Mouse (Mus musculus) thymus, postnatal 0 days (tissue): ENCODE data around the gene Cacna1a. TPM values are rescaled to one million over a fixed set of nuclear protein-coding genes. Genes with fewer than 3 reads are reported as not detected.

ENCODE experiments used
- DNase-seq: peaks from one replicate; pipeline ENCODE4 v3.0.0-alpha.2; 2015; ENCODE audit warnings: low spot score
- polyA plus RNA-seq: library from polyadenylated mRNA; unstranded; fragments of >200 nt; fragmentation: Nextera tagmentation; extraction: Ambion mirVana; gene quantifications from 2 replicates; pipeline ENCODE4 v1.2.1, GENCODE M21; 2015

Cacna1a gene
- polyA plus RNA-seq, 1 experiment from 2014 or later = 2.3 TPM

- DNase-seq = no peak
These were observed 25.9 kb downstream of the Cacna1a start for GRCm38 (mm10) chr8:84413886-84414851.

- no peak for DNase-seq
These were observed 26.7 kb downstream of the Cacna1a start for GRCm38 (mm10) chr8:84414918-84415317.

- DNase-seq = no peak
These were observed 27.2 kb downstream of the Cacna1a start for GRCm38 (mm10) chr8:84415378-84415898.

DNA sequence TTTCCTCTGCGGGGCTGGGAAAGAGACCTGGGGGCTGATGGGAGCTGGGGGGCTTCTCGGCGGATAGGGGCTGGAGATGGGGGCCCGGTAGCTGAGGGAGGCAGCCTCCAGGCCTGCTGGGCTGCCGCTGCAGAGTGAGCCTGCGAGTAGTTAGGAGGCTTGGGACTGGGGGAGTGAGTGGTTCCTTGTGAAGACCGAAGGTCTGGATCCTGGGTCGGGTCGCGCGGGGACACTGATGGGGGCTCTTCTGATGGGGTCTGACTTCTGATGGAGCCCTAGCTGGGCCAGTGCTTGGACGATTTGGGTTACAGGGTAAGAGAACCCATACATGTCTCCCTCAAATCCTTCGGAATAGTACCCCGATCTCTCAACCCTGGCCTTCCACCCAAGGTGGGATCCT, 27.8 kb downstream of the Cacna1a start:
- no peak for DNase-seq

GRCm38 (mm10) chr8:84416915-84417314, 28.7 kb downstream of the Cacna1a start:
- no peak for DNase-seq

DNA sequence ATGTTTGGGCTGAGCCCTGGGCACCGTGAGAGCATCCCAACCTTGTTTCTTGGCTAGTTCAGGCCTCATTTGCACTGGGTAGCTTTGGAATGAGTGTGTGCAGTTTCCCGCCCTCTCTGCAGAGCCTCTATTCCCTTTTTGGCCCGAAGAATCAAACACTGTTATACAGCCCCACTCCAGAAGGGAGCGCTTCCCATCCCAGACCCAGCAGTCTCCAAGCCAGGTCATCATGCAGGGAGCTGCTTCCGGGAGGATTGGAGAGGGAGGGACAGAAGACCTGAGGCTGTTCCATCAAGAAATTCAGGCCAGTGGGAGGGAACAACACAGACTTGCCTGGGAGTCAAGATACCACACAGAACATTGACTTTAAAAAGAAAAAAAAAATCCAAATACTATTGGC, 29.6 kb downstream of the Cacna1a start:
- DNase-seq = no peak

DNA sequence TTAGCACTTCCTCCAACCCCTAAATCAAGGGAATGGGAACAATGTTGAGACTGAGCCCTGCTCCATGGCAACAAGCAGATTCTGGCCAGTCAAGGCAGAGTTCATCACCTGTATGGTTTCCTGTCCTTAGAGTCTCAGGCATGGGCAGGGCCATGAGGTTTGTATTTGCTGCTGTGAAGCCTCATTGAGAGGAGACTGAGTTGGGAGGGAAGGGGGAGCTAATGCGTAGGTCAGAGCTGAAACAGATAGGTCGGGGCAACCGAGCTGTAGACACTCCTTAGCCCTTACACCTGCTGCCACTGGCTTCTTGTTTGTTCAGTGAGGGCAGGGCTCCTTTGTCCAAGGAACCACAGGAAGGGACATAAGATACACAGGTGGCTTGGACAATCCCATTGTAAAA, 36.2 kb downstream of the Cacna1a start:
- no peak for DNase-seq

- DNase-seq = no peak
These were observed 37.8 kb downstream of the Cacna1a start for GRCm38 (mm10) chr8:84426087-84426486.

DNA sequence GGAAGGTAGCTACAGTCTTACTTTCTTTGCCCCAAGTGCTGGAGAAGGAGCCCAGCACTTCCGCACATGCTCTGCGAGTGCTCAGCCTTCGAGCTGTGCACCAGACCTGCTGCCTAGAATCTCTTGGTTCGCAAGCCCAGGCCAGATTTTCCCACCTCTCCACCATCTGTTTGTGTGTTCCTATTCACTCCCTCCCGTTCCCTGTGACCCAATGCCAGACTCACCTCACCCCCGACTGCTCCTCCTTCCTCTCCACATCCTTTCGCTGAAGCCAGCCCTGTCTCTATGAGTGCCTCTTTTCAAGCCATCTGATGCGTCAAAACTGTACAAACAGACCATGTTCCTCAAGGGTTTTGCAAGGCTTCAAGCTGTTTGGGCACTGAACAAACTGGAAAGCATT, 38.3 kb downstream of the Cacna1a start:
- no peak for DNase-seq

DNA sequence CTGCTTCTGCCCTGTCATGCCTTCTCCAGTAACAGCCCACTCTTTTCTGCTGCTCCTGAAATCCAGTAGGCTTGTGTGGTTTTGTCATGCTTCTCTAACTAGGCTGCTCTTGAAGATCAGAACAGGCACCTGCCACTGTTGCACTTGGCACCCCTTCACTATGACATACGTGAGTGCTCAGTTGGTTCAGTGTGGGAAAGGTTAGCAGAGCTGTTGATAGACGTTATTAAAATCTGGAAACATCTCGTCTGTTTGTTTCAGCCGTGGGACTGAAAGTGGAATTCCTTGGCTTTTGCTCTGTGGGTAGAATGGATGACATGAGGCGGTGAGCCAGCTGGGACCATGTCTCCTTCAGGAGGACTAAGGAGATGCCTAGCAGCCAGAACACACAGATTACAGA, 39.8 kb downstream of the Cacna1a start:
- DNase-seq = no peak

DNA sequence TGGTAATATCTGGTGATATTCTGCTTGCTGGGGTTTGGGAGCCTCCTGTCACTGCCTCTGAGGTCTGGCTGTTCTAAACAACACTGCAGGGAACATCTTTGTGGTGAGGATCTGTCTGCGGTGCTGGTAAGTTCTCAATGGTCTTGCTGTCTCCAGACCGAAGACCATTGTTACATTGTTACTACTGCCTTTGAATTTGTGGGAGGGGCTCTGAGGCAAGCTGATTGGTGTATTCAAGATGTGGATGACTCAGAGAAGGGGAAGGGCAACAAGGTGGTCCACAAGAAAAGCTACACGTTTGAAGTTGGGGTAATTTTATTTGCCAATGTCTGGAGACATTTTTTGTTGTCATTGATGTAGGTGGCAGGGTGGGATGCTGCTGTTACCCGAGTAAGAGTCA, 40.8 kb downstream of the Cacna1a start:
- no peak for DNase-seq

GRCm38 (mm10) chr8:84429492-84429891, 41.3 kb downstream of the Cacna1a start:
- DNase-seq = no peak

GRCm38 (mm10) chr8:84435370-84435769, 47.1 kb downstream of the Cacna1a start:
- DNase-seq = no peak

DNA sequence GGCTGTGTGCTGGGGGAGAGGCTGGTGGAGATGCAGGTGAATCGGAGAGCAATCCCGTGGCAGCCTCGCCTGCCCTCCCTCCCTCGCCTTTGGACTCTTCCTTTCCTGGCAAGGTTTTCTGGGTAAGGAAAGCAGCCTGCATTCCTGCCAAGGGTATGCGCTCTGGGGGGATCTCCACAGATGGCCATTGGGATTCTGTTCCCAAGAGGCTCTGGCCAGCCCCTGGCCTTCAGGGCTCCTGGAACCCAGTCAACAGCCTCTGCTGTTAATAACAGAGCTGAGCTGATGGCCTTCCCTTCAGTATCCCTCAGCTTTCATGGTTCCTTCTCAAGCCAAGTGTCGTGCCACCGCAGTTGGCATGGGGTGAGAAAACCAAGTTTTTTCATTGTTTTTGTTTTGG, 51.6 kb downstream of the Cacna1a start:
- DNase-seq = no peak

DNA sequence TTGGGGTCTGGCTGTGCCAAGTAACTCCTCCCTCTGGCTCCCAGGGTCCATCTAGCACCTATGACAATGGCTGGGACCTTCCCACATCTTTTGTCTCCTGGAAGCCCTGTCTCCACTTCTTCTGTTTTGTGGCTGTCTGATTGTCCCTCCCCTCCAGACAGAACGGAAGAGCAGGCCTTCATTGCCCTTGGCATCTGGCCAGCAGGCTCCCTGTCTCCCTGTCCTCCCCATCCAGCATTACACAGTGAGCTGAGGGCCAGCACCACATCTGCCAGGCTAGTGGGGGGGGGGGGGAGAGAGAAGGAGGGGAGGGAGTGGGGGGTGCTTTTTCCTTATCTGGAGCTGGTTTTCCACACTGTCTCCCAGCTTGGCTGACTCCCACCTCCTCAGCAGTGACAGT, 53.8 kb downstream of the Cacna1a start:
- DNase-seq = no peak

DNA sequence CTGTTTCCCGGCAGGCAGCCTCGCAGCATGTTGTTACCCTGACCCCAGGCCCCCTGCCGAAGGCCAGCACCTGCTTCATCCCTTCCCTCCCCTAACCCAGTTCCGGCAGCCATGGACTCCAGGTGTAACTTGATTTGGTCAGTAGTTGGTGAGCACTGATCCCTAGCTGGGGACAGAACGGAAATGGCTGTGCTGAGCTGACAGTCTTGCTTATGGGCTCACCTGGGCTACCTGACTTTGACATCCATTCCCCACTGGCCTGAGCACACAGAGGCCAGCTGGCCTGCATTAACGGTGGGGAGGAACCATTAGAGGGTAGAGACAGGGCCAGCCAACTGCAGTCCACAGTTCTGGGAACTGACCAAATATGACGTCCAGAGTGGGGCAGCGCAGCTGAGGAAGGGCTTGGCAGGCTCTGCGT, 58.3 kb downstream of the Cacna1a start:
- no peak for DNase-seq

- peak; percentile 28 for DNase-seq
These were observed 66.3 kb downstream of the Cacna1a start for GRCm38 (mm10) chr8:84454532-84454931.

DNA sequence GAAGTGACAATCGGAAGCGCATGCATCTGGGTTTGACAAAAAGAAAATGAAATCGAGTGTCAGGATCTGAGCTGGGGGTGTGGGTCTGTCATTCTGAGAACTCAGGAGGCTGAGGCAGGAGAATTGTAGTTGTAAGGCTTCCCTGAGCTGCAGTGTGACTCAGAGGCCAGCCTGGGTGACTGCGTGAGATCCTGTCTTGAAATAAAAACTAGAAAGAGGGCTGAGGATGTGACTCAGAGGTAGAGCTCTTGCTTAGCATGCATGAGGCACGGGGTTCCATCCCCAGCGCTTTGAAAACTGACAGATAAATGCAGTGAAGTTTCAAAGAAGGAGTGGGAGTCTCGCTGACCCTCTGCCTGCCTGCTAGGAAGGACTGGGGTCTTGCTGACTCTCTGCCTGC, 70.6 kb downstream of the Cacna1a start:
- DNase-seq = no peak

DNA sequence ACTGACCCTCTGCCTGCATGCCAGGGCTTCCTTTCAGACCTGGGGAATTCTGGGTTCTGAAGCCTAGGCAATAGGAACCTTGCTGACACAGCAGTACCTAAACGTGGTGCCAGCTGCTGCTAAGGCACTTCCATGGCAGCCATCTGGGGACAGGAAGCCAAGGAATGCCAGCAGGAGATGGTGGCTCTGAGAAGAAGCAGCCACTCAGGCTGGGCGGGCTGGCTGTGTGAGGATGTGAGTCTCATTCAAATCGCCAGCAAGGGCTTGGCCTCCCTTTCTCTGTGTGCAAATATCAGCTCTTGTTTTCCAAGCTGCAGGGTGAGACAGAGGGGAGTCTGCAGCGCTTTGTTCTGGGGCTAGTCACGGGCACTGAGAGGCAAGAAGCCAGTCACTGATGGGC, 71.0 kb downstream of the Cacna1a start:
- no peak for DNase-seq

- DNase-seq = no peak
These were observed 72.5 kb downstream of the Cacna1a start for GRCm38 (mm10) chr8:84460698-84461097.

GRCm38 (mm10) chr8:84466932-84467331, 78.7 kb downstream of the Cacna1a start:
- DNase-seq = no peak

GRCm38 (mm10) chr8:84469076-84469475, 80.8 kb downstream of the Cacna1a start:
- no peak for DNase-seq
